ENCODE assay signal across 13 mouse cellular contexts in the genomic region with DNA sequence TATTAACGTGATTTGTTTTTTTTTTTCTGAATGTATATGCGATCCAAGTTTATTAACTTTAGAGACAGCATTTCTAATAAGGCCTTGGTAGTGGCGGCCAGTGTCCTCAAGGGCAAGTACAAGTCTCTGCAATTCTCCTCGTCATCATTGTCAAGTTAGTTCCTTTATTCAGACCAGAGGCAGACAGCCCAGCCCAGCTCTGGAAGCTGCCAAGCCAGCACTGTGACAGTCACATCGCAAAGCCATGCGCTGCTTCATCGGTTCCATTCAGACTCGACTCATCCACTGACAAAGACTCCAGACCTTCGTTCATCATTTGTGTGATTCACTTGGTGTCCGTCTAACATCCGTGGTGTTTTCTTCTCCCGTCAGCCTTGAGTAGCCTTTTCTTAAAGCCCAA.
A peak's percentile ranks its signal among the peaks of the same experiment; 100 is the strongest.
DNase-seq lines count a peak whose midpoint lies in the region; ATAC-seq and TF ChIP-seq lines count a peak whose summit lies in the region.
"Had no signal": no experiment of that assay in that cellular context is flagged by ENCODE, and none has a peak within 500 bp of the region (broad histone marks: within the 10 kb centered on the region; RNA-seq: fewer than 3 reads in every experiment).

No protein-coding gene starts in this region.

- WGBS in hindbrain, embryonic 15.5 days: 46% methylated on average over 12 of the region's 12 CpGs
- 65% methylated on average over 12 of the region's 12 CpGs for WGBS in hindbrain, embryonic 10.5 days
- 56% methylated on average over 12 of the region's 12 CpGs for WGBS in midbrain, postnatal 0 days
- 57% methylated on average over 12 of the region's 12 CpGs for WGBS in midbrain, embryonic 13.5 days
- 44% methylated on average over 12 of the region's 12 CpGs for WGBS in bone marrow, adult 2 months

- no peak for TF ChIP-seq CTCF in midbrain, postnatal 0 days (IDR thresholded peaks at IDR 0.05)
- TF ChIP-seq CTCF in bone marrow, adult 2 months (IDR thresholded peaks at IDR 0.05; ENCODE audit: control insufficient read depth, insufficient read depth, low read length): no peak

- no peak overlapping the region for H3K9ac ChIP-seq in hindbrain, embryonic 15.5 days
- no peak overlapping the region for H3K9ac ChIP-seq in midbrain, postnatal 0 days (replicated peaks; ENCODE audit: low read length, poor library complexity, severe bottlenecking)
- H3K9ac ChIP-seq in midbrain, embryonic 13.5 days (replicated peaks): no peak overlapping the region
- H3K9ac ChIP-seq: limb, embryonic 12.5 days had no signal

- H3K4me1 ChIP-seq in hindbrain, embryonic 15.5 days (replicated peaks): peaks cover 4% of the 10 kb centered on the region; the same call in 1 of the 2 replicates
- H3K4me1 ChIP-seq in hindbrain, embryonic 10.5 days (replicated peaks): 0 out of 2 replicates have a peak, but pooled peaks cover 6% of the 10 kb centered on the region
- H3K4me1 ChIP-seq in midbrain, postnatal 0 days (ENCODE audit: insufficient read depth, low read length): no peaks in the 10 kb centered on the region
- H3K4me1 ChIP-seq in midbrain, embryonic 13.5 days (replicated peaks): peaks cover 8% of the 10 kb centered on the region; the same call in 1 of the 2 replicates
- H3K4me1 ChIP-seq in bone marrow, adult 2 months (ENCODE audit: control insufficient read depth, insufficient read depth, low read length): peaks cover 3% of the 10 kb centered on the region; the same call in 1 of the 2 replicates
- H3K4me1 ChIP-seq: limb, embryonic 12.5 days had no signal

- DNase-seq in hindbrain, embryonic 10.5 days (ENCODE audit: low spot score): no peak
- peak; percentile 37 for DNase-seq in midbrain, postnatal 0 days (ENCODE audit: low spot score)
- no peak for DNase-seq in urinary bladder, adult 2 months (ENCODE audit: low spot score)
- no peak for DNase-seq in ovary, postnatal 36 days (ENCODE audit: low spot score)
- DNase-seq: heart, postnatal 4 days; thymus, postnatal 25 days had no signal

- peaks cover 17% of the 10 kb centered on the region; the same call in 1 of the 2 replicates for H3K36me3 ChIP-seq in hindbrain, embryonic 15.5 days
- peaks cover 52% of the 10 kb centered on the region for H3K36me3 ChIP-seq in hindbrain, embryonic 10.5 days
- H3K36me3 ChIP-seq in midbrain, postnatal 0 days (ENCODE audit: insufficient read depth, low read length): peaks cover 4% of the 10 kb centered on the region; the same call in 1 of the 2 replicates
- peaks cover 24% of the 10 kb centered on the region for H3K36me3 ChIP-seq in midbrain, embryonic 13.5 days

- H3K27me3 ChIP-seq in hindbrain, embryonic 15.5 days: no peaks in the 10 kb centered on the region
- no peaks in the 10 kb centered on the region for H3K27me3 ChIP-seq in hindbrain, embryonic 10.5 days (ENCODE audit: insufficient read depth, poor library complexity, severe bottlenecking)
- no peaks in the 10 kb centered on the region for H3K27me3 ChIP-seq in midbrain, postnatal 0 days (ENCODE audit: insufficient read depth, low read length)
- no peaks in the 10 kb centered on the region for H3K27me3 ChIP-seq in midbrain, embryonic 13.5 days
- H3K27me3 ChIP-seq: limb, embryonic 12.5 days had no signal

- no peak overlapping the region for H3K4me2 ChIP-seq in hindbrain, embryonic 15.5 days
- H3K4me2 ChIP-seq in midbrain, postnatal 0 days (ENCODE audit: low read depth, low read length, poor library complexity, severe bottlenecking): no peak overlapping the region
- H3K4me2 ChIP-seq in midbrain, embryonic 13.5 days (replicated peaks): no peak overlapping the region
- H3K4me2 ChIP-seq: limb, embryonic 12.5 days had no signal

- no peak for TF ChIP-seq POLR2A in bone marrow, adult 2 months (IDR thresholded peaks at IDR 0.05; ENCODE audit: borderline replicate concordance, control insufficient read depth, low read depth, low read length)

- no peak overlapping the region for H3K4me3 ChIP-seq in hindbrain, embryonic 15.5 days
- no peak overlapping the region for H3K4me3 ChIP-seq in hindbrain, embryonic 10.5 days
- no peak overlapping the region for H3K4me3 ChIP-seq in midbrain, postnatal 0 days (ENCODE audit: low read depth, low read length)
- no peak overlapping the region for H3K4me3 ChIP-seq in midbrain, embryonic 13.5 days (replicated peaks)
- no peak overlapping the region for H3K4me3 ChIP-seq in bone marrow, adult 2 months (replicated peaks; ENCODE audit: control insufficient read depth, low read depth, low read length)
- H3K4me3 ChIP-seq: heart, adult 2 months; limb, embryonic 12.5 days; myocyte had no signal

- H3K27ac ChIP-seq in hindbrain, embryonic 15.5 days (replicated peaks): peak overlapping the region; percentile 18; the same call in 1 of the 2 replicates
- no peak overlapping the region for H3K27ac ChIP-seq in hindbrain, embryonic 10.5 days
- H3K27ac ChIP-seq in midbrain, postnatal 0 days (ENCODE audit: low read depth, low read length): no peak overlapping the region
- no peak overlapping the region for H3K27ac ChIP-seq in midbrain, embryonic 13.5 days
- peak overlapping the region; percentile 36; the same call in 1 of the 2 replicates for H3K27ac ChIP-seq in bone marrow, adult 2 months (ENCODE audit: control insufficient read depth, insufficient read depth, low read depth, low read length, poor library complexity)
- H3K27ac ChIP-seq: heart, adult 2 months; limb, embryonic 12.5 days had no signal

- ATAC-seq in hindbrain, embryonic 15.5 days (ENCODE audit: low FRiP score, low read depth): no peak
- no peak for ATAC-seq in midbrain, postnatal 0 days (ENCODE audit: low FRiP score)
- ATAC-seq in midbrain, embryonic 13.5 days: no peak
- ATAC-seq in monocyte, adult 5-6 weeks (replicated peaks; ENCODE audit: insufficient number of reproducible peaks, low FRiP score, low TSS enrichment, poor library complexity, severe bottlenecking): peak; percentile 64

- H3K9me3 ChIP-seq in hindbrain, embryonic 15.5 days: no peaks in the 10 kb centered on the region
- H3K9me3 ChIP-seq in hindbrain, embryonic 10.5 days: no peaks in the 10 kb centered on the region
- no peaks in the 10 kb centered on the region for H3K9me3 ChIP-seq in midbrain, postnatal 0 days (ENCODE audit: low read length)
- no peaks in the 10 kb centered on the region for H3K9me3 ChIP-seq in midbrain, embryonic 13.5 days
- H3K9me3 ChIP-seq: limb, embryonic 12.5 days had no signal

Comparison
In these comparisons a context has a peak if more than half of its experiments do, and no peak if none do; other contexts are left out.
1. H3K27ac ChIP-seq: peak in hindbrain, embryonic 15.5 days (single experiment) and bone marrow, adult 2 months (single experiment); none in hindbrain, embryonic 10.5 days (single experiment), midbrain, postnatal 0 days (single experiment) and midbrain, embryonic 13.5 days (single experiment).